Mouse (Mus musculus): ENCODE data around the gene Gng2. TPM values are rescaled to one million over a fixed set of nuclear protein-coding genes. Genes with fewer than 3 reads are reported as not detected.

Gene Gng2
- polyA plus RNA-seq, 1 experiment: 5.8 TPM

GRCm38 (mm10) chr14:19992873-19993569 lies 15.6 kb upstream of the Gng2 start:
- no peaks in the 10 kb centered on the region for H3K79me3 ChIP-seq (ENCODE audit: low read depth)
- H3K27me3 ChIP-seq (ENCODE audit: control insufficient read depth, insufficient read depth, insufficient read length): peaks cover 4% of the 10 kb centered on the region
- TF ChIP-seq CTCF (IDR thresholded peaks at IDR 0.05; ENCODE audit: control insufficient read depth, insufficient read depth, insufficient read length) (no peak), MYOD1 (IDR thresholded peaks at IDR 0.05; ENCODE audit: control insufficient read depth, insufficient read length, low read depth) (no peak), FOSL1 (IDR thresholded peaks at IDR 0.05; ENCODE audit: insufficient read depth, low read length, poor library complexity, severe bottlenecking) (no peak), CEBPB (IDR thresholded peaks at IDR 0.05; ENCODE audit: low read depth) (no peak), MAX (IDR thresholded peaks at IDR 0.05) (no peak), USF1 (IDR thresholded peaks at IDR 0.05; ENCODE audit: low read depth) (no peak), MYOG (IDR thresholded peaks at IDR 0.05; ENCODE audit: control insufficient read depth, extremely low read depth, insufficient read length) (no peak)
- no peak overlapping the region for H3ac ChIP-seq (ENCODE audit: control insufficient read depth, insufficient read length, low read depth)
- H3K4me3 ChIP-seq (ENCODE audit: insufficient read depth, poor library complexity, severe bottlenecking): no peak overlapping the region
- H3K79me2 ChIP-seq (ENCODE audit: control insufficient read depth, insufficient read depth): no peaks in the 10 kb centered on the region
- H3K36me3 ChIP-seq (ENCODE audit: control insufficient read depth, insufficient read depth): no peaks in the 10 kb centered on the region

- Histone ChIP-seq H3K27me3 (ENCODE audit: control insufficient read depth, insufficient read depth, insufficient read length) (peaks cover 4% of the 10 kb centered on the region), H3K79me3 (ENCODE audit: low read depth) (no peaks in the 10 kb centered on the region), H3ac (ENCODE audit: control insufficient read depth, insufficient read length, low read depth) (no peak overlapping the region), H3K36me3 (ENCODE audit: control insufficient read depth, insufficient read depth) (no peaks in the 10 kb centered on the region), H3K4me3 (ENCODE audit: insufficient read depth, poor library complexity, severe bottlenecking) (no peak overlapping the region), H3K79me2 (ENCODE audit: control insufficient read depth, insufficient read depth) (no peaks in the 10 kb centered on the region)
- TF ChIP-seq CEBPB (IDR thresholded peaks at IDR 0.05; ENCODE audit: low read depth) (no peak), CTCF (IDR thresholded peaks at IDR 0.05; ENCODE audit: control insufficient read depth, insufficient read depth, insufficient read length) (no peak), USF1 (IDR thresholded peaks at IDR 0.05; ENCODE audit: low read depth) (no peak), MAX (IDR thresholded peaks at IDR 0.05) (no peak), FOSL1 (IDR thresholded peaks at IDR 0.05; ENCODE audit: insufficient read depth, low read length, poor library complexity, severe bottlenecking) (no peak), MYOG (IDR thresholded peaks at IDR 0.05; ENCODE audit: control insufficient read depth, extremely low read depth, insufficient read length) (no peak), MYOD1 (IDR thresholded peaks at IDR 0.05; ENCODE audit: control insufficient read depth, insufficient read length, low read depth) (no peak)
Observed at GRCm38 (mm10) chr14:19991861-19992260, 14.4 kb upstream of the Gng2 start.

GRCm38 (mm10) chr14:19990436-19990993 lies 13.1 kb upstream of the Gng2 start:
- TF ChIP-seq CEBPB (IDR thresholded peaks at IDR 0.05; ENCODE audit: low read depth): no peak
- no peak for TF ChIP-seq MYOG (IDR thresholded peaks at IDR 0.05; ENCODE audit: control insufficient read depth, extremely low read depth, insufficient read length)
- no peak for TF ChIP-seq FOSL1 (IDR thresholded peaks at IDR 0.05; ENCODE audit: insufficient read depth, low read length, poor library complexity, severe bottlenecking)
- no peak for TF ChIP-seq CTCF (IDR thresholded peaks at IDR 0.05; ENCODE audit: control insufficient read depth, insufficient read depth, insufficient read length)
- no peak for TF ChIP-seq MAX (IDR thresholded peaks at IDR 0.05)
- TF ChIP-seq MYOD1 (IDR thresholded peaks at IDR 0.05; ENCODE audit: control insufficient read depth, insufficient read length, low read depth): no peak
- TF ChIP-seq USF1 (IDR thresholded peaks at IDR 0.05; ENCODE audit: low read depth): no peak
- H3K79me3 ChIP-seq (ENCODE audit: low read depth): no peaks in the 10 kb centered on the region
- no peaks in the 10 kb centered on the region for H3K36me3 ChIP-seq (ENCODE audit: control insufficient read depth, insufficient read depth)
- H3K27me3 ChIP-seq (ENCODE audit: control insufficient read depth, insufficient read depth, insufficient read length): peaks cover 4% of the 10 kb centered on the region
- H3K79me2 ChIP-seq (ENCODE audit: control insufficient read depth, insufficient read depth): no peaks in the 10 kb centered on the region
- H3K4me3 ChIP-seq (ENCODE audit: insufficient read depth, poor library complexity, severe bottlenecking): no peak overlapping the region
- no peak overlapping the region for H3ac ChIP-seq (ENCODE audit: control insufficient read depth, insufficient read length, low read depth)

- no peaks in the 10 kb centered on the region for H3K79me3 ChIP-seq (ENCODE audit: low read depth)
- TF ChIP-seq FOSL1 (IDR thresholded peaks at IDR 0.05; ENCODE audit: insufficient read depth, low read length, poor library complexity, severe bottlenecking): no peak
- TF ChIP-seq USF1 (IDR thresholded peaks at IDR 0.05; ENCODE audit: low read depth): no peak
- no peak for TF ChIP-seq MYOG (IDR thresholded peaks at IDR 0.05; ENCODE audit: control insufficient read depth, extremely low read depth, insufficient read length)
- no peak for TF ChIP-seq MAX (IDR thresholded peaks at IDR 0.05)
- no peak for TF ChIP-seq CEBPB (IDR thresholded peaks at IDR 0.05; ENCODE audit: low read depth)
- TF ChIP-seq MYOD1 (IDR thresholded peaks at IDR 0.05; ENCODE audit: control insufficient read depth, insufficient read length, low read depth): no peak
- no peak for TF ChIP-seq CTCF (IDR thresholded peaks at IDR 0.05; ENCODE audit: control insufficient read depth, insufficient read depth, insufficient read length)
- no peak overlapping the region for H3K4me3 ChIP-seq (ENCODE audit: insufficient read depth, poor library complexity, severe bottlenecking)
- H3ac ChIP-seq (ENCODE audit: control insufficient read depth, insufficient read length, low read depth): no peak overlapping the region
- H3K79me2 ChIP-seq (ENCODE audit: control insufficient read depth, insufficient read depth): no peaks in the 10 kb centered on the region
- no peaks in the 10 kb centered on the region for H3K27me3 ChIP-seq (ENCODE audit: control insufficient read depth, insufficient read depth, insufficient read length)
- no peaks in the 10 kb centered on the region for H3K36me3 ChIP-seq (ENCODE audit: control insufficient read depth, insufficient read depth)
Observed at GRCm38 (mm10) chr14:19988410-19988809, 11.0 kb upstream of the Gng2 start.

GRCm38 (mm10) chr14:19987358-19987834 lies 10.0 kb upstream of the Gng2 start:
- Histone ChIP-seq H3K4me3 (ENCODE audit: insufficient read depth, poor library complexity, severe bottlenecking) (no peak overlapping the region), H3ac (ENCODE audit: control insufficient read depth, insufficient read length, low read depth) (no peak overlapping the region), H3K79me2 (ENCODE audit: control insufficient read depth, insufficient read depth) (no peaks in the 10 kb centered on the region), H3K79me3 (ENCODE audit: low read depth) (no peaks in the 10 kb centered on the region), H3K27me3 (ENCODE audit: control insufficient read depth, insufficient read depth, insufficient read length) (no peaks in the 10 kb centered on the region), H3K36me3 (ENCODE audit: control insufficient read depth, insufficient read depth) (no peaks in the 10 kb centered on the region)
- TF ChIP-seq MAX (IDR thresholded peaks at IDR 0.05) (no peak), MYOD1 (IDR thresholded peaks at IDR 0.05; ENCODE audit: control insufficient read depth, insufficient read length, low read depth) (no peak), FOSL1 (IDR thresholded peaks at IDR 0.05; ENCODE audit: insufficient read depth, low read length, poor library complexity, severe bottlenecking) (no peak), CTCF (IDR thresholded peaks at IDR 0.05; ENCODE audit: control insufficient read depth, insufficient read depth, insufficient read length) (no peak), CEBPB (IDR thresholded peaks at IDR 0.05; ENCODE audit: low read depth) (no peak), MYOG (IDR thresholded peaks at IDR 0.05; ENCODE audit: control insufficient read depth, extremely low read depth, insufficient read length) (no peak), USF1 (IDR thresholded peaks at IDR 0.05; ENCODE audit: low read depth) (no peak)
